Mouse (Mus musculus): ENCODE measurements around the gene Mmp19. TPM values are rescaled to one million over a fixed set of nuclear protein-coding genes. Genes with fewer than 3 reads are reported as not detected.
A peak's percentile ranks its signal among the peaks of the same experiment; 100 is the strongest.

The Mmp19 gene
- polyA plus RNA-seq, 1 experiment from 2014 or later: 1.1 TPM

- 90% methylated on average over 16 of the region's 16 CpGs for WGBS
- no peak for ATAC-seq (ENCODE audit: insufficient number of reproducible peaks, insufficient read depth, low FRiP score, low read depth)
- H3K4me1 ChIP-seq (ENCODE audit: control insufficient read depth in 2 of 2, insufficient read depth in 2 of 2, low read length in 2 of 2): peaks cover 13 to 24% of the 10 kb centered on the region in 2 experiments
- H3K9ac ChIP-seq (ENCODE audit: low read length): no peak overlapping the region
- H3K36me3 ChIP-seq (ENCODE audit: control insufficient read depth, insufficient read depth, low read length): peaks cover 33% of the 10 kb centered on the region
- H3K4me3 ChIP-seq (ENCODE audit: control insufficient read depth in 1 of 2, insufficient read depth in 1 of 2, low read depth in 1 of 2, low read length in 2 of 2): no peak overlapping the region
- no peak overlapping the region for H3K4me2 ChIP-seq (ENCODE audit: low read length)
- H3K9me3 ChIP-seq (ENCODE audit: control insufficient read depth, low read length): no peaks in the 10 kb centered on the region
- no peak overlapping the region for H3K27ac ChIP-seq (replicated peaks in 1 of 2; ENCODE audit: control insufficient read depth in 1 of 2, insufficient read depth in 1 of 2, low read depth in 2 of 2, low read length in 2 of 2)
- H3K27me3 ChIP-seq (ENCODE audit: control insufficient read depth, insufficient read depth, low read length): no peaks in the 10 kb centered on the region
Observed at GRCm38 (mm10) chr10:128801981-128802495, 11.3 kb downstream of the Mmp19 start.

DNA sequence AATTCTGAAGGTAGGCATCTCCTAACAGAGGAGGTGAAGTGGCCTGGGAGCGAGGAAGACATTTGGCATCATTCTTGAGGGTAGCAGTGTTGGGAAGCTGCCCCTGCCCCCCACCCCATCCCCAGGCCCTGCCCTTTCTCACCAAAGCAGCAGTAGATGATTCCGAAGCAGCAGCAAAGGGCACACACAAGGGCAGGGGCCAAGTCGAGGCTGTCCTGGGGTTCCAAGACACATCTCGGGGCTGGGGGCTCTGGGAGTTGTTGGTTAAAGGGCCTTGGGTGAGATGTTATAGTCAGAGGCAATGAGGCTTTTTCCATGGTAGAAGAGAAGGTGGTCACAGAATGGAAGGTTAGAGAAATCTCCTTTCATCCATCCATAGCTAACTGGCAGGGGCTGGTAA lies 12.2 kb downstream of the Mmp19 start:
- H3K9ac ChIP-seq (ENCODE audit: low read length): peak overlapping the region; percentile 86
- ATAC-seq (ENCODE audit: insufficient number of reproducible peaks, insufficient read depth, low FRiP score, low read depth): no peak
- H3K4me3 ChIP-seq (ENCODE audit: control insufficient read depth in 1 of 2, insufficient read depth in 1 of 2, low read depth in 1 of 2, low read length in 2 of 2): peak overlapping the region; percentile 12 to 64; a peak in 3 of 4 replicates
- H3K4me2 ChIP-seq (ENCODE audit: low read length): peak overlapping the region; percentile 92
- peaks cover 41% of the 10 kb centered on the region for H3K36me3 ChIP-seq (ENCODE audit: control insufficient read depth, insufficient read depth, low read length)
- 53% methylated on average over 4 of the region's 4 CpGs for WGBS
- no peaks in the 10 kb centered on the region for H3K27me3 ChIP-seq (ENCODE audit: control insufficient read depth, insufficient read depth, low read length)
- H3K4me1 ChIP-seq (ENCODE audit: control insufficient read depth in 2 of 2, insufficient read depth in 2 of 2, low read length in 2 of 2): peaks cover 17 to 33% of the 10 kb centered on the region in 2 experiments
- no peaks in the 10 kb centered on the region for H3K9me3 ChIP-seq (ENCODE audit: control insufficient read depth, low read length)
- H3K27ac ChIP-seq (replicated peaks in 1 of 2; ENCODE audit: control insufficient read depth in 1 of 2, insufficient read depth in 1 of 2, low read depth in 2 of 2, low read length in 2 of 2): peak overlapping the region in 1 of 2 experiments; percentile 94; a peak in 2 of 4 replicates

- Histone ChIP-seq H3K9ac (ENCODE audit: low read length) (peak overlapping the region; percentile 86), H3K36me3 (ENCODE audit: control insufficient read depth, insufficient read depth, low read length) (peaks cover 41% of the 10 kb centered on the region), H3K27ac (replicated peaks in 1 of 2; ENCODE audit: control insufficient read depth in 1 of 2, insufficient read depth in 1 of 2, low read depth in 2 of 2, low read length in 2 of 2) (peak overlapping the region; percentile 94), H3K27me3 (ENCODE audit: control insufficient read depth, insufficient read depth, low read length) (no peaks in the 10 kb centered on the region), H3K4me2 (ENCODE audit: low read length) (peak overlapping the region; percentile 92), H3K9me3 (ENCODE audit: control insufficient read depth, low read length) (no peaks in the 10 kb centered on the region), H3K4me1 (ENCODE audit: control insufficient read depth in 2 of 2, insufficient read depth in 2 of 2, low read length in 2 of 2) (peaks cover 17 to 34% of the 10 kb centered on the region in 2 experiments), H3K4me3 (ENCODE audit: control insufficient read depth in 1 of 2, insufficient read depth in 1 of 2, low read depth in 1 of 2, low read length in 2 of 2) (peak overlapping the region; percentile 64 to 68)
- ATAC-seq (ENCODE audit: insufficient number of reproducible peaks, insufficient read depth, low FRiP score, low read depth): no peak
- WGBS: 17% methylated on average over 6 of the region's 6 CpGs
Observed at GRCm38 (mm10) chr10:128803361-128803760, 12.7 kb downstream of the Mmp19 start.

DNA sequence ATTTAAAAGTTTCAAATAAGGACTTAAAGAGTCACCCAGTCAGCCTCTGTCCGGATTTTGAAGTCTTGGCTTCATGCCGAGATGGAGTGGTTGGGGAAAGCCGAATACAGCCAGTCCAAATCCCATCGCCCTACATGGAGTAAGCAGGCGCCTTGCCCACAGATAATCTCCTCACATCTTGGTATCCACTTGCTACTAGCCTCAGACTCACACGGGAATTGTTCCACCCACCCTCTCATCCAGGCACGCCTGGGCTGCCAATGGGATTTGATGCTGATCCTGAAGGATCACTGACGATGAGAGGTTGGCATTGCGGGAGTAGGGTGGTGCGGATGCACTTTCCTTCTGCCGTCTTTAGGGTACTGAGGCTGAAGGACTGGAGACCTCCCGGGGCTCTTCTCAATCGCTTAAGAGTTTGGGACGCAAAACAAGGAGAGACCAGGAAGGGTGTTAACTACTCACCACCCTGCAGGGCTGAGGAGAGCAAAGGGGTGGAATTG lies 13.1 kb downstream of the Mmp19 start, which contains the start of gene Dnajc14:
Dnajc14 (plus strand) TSS at position 292 of the 500 bp plus-strand sequence.
- under 1% methylated on average over 14 of the region's 14 CpGs for WGBS
- no peaks in the 10 kb centered on the region for H3K9me3 ChIP-seq (ENCODE audit: control insufficient read depth, low read length)
- H3K4me3 ChIP-seq (ENCODE audit: control insufficient read depth in 1 of 2, insufficient read depth in 1 of 2, low read depth in 1 of 2, low read length in 2 of 2): peak within 1 kb of the TSS; percentile 64 to 68
- peak; percentile 23; the same call in 1 of the 2 replicates for ATAC-seq (ENCODE audit: insufficient number of reproducible peaks, insufficient read depth, low FRiP score, low read depth)
- H3K9ac ChIP-seq (ENCODE audit: low read length): peak within 1 kb of the TSS; percentile 86
- no peaks in the 10 kb centered on the region for H3K27me3 ChIP-seq (ENCODE audit: control insufficient read depth, insufficient read depth, low read length)
- peak within 1 kb of the TSS; percentile 94 for H3K27ac ChIP-seq (replicated peaks in 1 of 2; ENCODE audit: control insufficient read depth in 1 of 2, insufficient read depth in 1 of 2, low read depth in 2 of 2, low read length in 2 of 2)
- H3K36me3 ChIP-seq (ENCODE audit: control insufficient read depth, insufficient read depth, low read length): peaks cover 46% of the 10 kb centered on the region
- peak within 1 kb of the TSS; percentile 92 for H3K4me2 ChIP-seq (ENCODE audit: low read length)
- peaks cover 19 to 36% of the 10 kb centered on the region in 2 experiments for H3K4me1 ChIP-seq (ENCODE audit: control insufficient read depth in 2 of 2, insufficient read depth in 2 of 2, low read length in 2 of 2)

DNA sequence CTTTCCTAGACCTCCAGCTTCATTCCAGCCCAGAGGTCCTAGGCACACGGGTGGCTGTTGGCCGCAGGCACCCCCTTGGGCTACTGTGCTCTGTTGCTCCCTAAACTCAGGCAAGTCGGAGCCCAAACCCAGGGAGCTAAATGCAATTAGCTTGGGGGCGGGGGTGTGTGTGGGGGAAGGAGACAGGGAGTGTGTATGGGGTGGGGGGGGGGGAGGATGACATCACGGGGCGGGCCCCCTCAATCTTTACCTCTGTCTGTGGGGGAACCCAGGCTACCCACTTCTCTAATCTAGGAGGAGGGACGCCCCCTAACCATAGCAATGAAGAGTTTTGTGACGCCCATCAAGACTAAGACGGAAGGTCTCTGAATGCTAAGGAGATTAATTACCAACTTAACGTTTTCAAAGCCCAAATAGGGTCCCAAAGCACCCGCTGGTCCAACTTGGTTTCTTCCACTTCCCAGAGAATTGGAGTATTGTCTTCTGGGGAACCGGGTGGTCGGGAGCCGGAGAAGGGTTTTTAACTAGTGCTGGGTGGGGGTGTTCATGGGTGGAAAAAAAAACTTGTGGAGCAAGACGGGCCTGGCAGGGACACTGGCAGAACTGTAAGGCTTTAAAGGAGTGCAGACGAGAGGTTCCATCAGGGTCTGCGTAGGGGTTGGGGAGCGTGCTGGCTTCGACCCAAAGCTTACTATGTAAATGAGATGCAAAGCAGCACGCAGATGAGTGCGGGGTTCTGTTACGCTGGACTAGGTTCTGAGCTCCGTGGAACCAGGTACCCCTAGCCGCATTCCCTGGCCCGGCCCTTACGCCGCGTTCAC lies 13.8 kb downstream of the Mmp19 start, which contains the start of gene Tmem198b:
Tmem198b (minus strand) TSS at position 100 of the 821 bp plus-strand sequence.
- WGBS: under 1% methylated on average over 28 of the region's 28 CpGs
- peaks cover 19 to 42% of the 10 kb centered on the region in 2 experiments for H3K4me1 ChIP-seq (ENCODE audit: control insufficient read depth in 2 of 2, insufficient read depth in 2 of 2, low read length in 2 of 2)
- H3K9ac ChIP-seq (ENCODE audit: low read length): peak within 1 kb of the TSS; percentile 86
- no peaks in the 10 kb centered on the region for H3K9me3 ChIP-seq (ENCODE audit: control insufficient read depth, low read length)
- peak within 1 kb of the TSS; percentile 94 for H3K27ac ChIP-seq (replicated peaks in 1 of 2; ENCODE audit: control insufficient read depth in 1 of 2, insufficient read depth in 1 of 2, low read depth in 2 of 2, low read length in 2 of 2)
- H3K4me3 ChIP-seq (ENCODE audit: control insufficient read depth in 1 of 2, insufficient read depth in 1 of 2, low read depth in 1 of 2, low read length in 2 of 2): peak within 1 kb of the TSS; percentile 64 to 68
- no peaks in the 10 kb centered on the region for H3K27me3 ChIP-seq (ENCODE audit: control insufficient read depth, insufficient read depth, low read length)
- H3K4me2 ChIP-seq (ENCODE audit: low read length): peak within 1 kb of the TSS; percentile 92
- H3K36me3 ChIP-seq (ENCODE audit: control insufficient read depth, insufficient read depth, low read length): peaks cover 51% of the 10 kb centered on the region
- peak; percentile 59 for ATAC-seq (ENCODE audit: insufficient number of reproducible peaks, insufficient read depth, low FRiP score, low read depth)

- Histone ChIP-seq H3K36me3 (ENCODE audit: control insufficient read depth, insufficient read depth, low read length) (peaks cover 48% of the 10 kb centered on the region), H3K9ac (ENCODE audit: low read length) (peak overlapping the region; percentile 86), H3K4me3 (ENCODE audit: control insufficient read depth in 1 of 2, insufficient read depth in 1 of 2, low read depth in 1 of 2, low read length in 2 of 2) (peak overlapping the region; percentile 64 to 68), H3K9me3 (ENCODE audit: control insufficient read depth, low read length) (no peaks in the 10 kb centered on the region), H3K4me1 (ENCODE audit: control insufficient read depth in 2 of 2, insufficient read depth in 2 of 2, low read length in 2 of 2) (peaks cover 19 to 42% of the 10 kb centered on the region in 2 experiments), H3K27me3 (ENCODE audit: control insufficient read depth, insufficient read depth, low read length) (no peaks in the 10 kb centered on the region), H3K27ac (replicated peaks in 1 of 2; ENCODE audit: control insufficient read depth in 1 of 2, insufficient read depth in 1 of 2, low read depth in 2 of 2, low read length in 2 of 2) (peak overlapping the region; percentile 94), H3K4me2 (ENCODE audit: low read length) (peak overlapping the region; percentile 92)
- WGBS: under 1% methylated on average over 69 of the region's 70 CpGs
- ATAC-seq (ENCODE audit: insufficient number of reproducible peaks, insufficient read depth, low FRiP score, low read depth): peak; percentile 91
Observed at GRCm38 (mm10) chr10:128805092-128806000, 14.6 kb downstream of the Mmp19 start.

- peak overlapping the region; percentile 64 to 68 for H3K4me3 ChIP-seq (ENCODE audit: control insufficient read depth in 1 of 2, insufficient read depth in 1 of 2, low read depth in 1 of 2, low read length in 2 of 2)
- no peaks in the 10 kb centered on the region for H3K9me3 ChIP-seq (ENCODE audit: control insufficient read depth, low read length)
- 53% methylated on average over 6 of the region's 6 CpGs for WGBS
- H3K36me3 ChIP-seq (ENCODE audit: control insufficient read depth, insufficient read depth, low read length): peaks cover 40% of the 10 kb centered on the region
- peak overlapping the region in 1 of 2 experiments; percentile 94; a peak in 2 of 4 replicates for H3K27ac ChIP-seq (replicated peaks in 1 of 2; ENCODE audit: control insufficient read depth in 1 of 2, insufficient read depth in 1 of 2, low read depth in 2 of 2, low read length in 2 of 2)
- ATAC-seq (ENCODE audit: insufficient number of reproducible peaks, insufficient read depth, low FRiP score, low read depth): no peak
- peaks cover 19 to 42% of the 10 kb centered on the region in 2 experiments for H3K4me1 ChIP-seq (ENCODE audit: control insufficient read depth in 2 of 2, insufficient read depth in 2 of 2, low read length in 2 of 2)
- peak overlapping the region; percentile 86 for H3K9ac ChIP-seq (ENCODE audit: low read length)
- no peaks in the 10 kb centered on the region for H3K27me3 ChIP-seq (ENCODE audit: control insufficient read depth, insufficient read depth, low read length)
- peak overlapping the region; percentile 92 for H3K4me2 ChIP-seq (ENCODE audit: low read length)
Observed at GRCm38 (mm10) chr10:128806086-128806485, 15.4 kb downstream of the Mmp19 start.

Measured in heart, embryonic 14.5 days (tissue).